Mouse (Mus musculus) gastrocnemius, adult 2 months (tissue): Measurements from ENCODE around the gene Uspl1. TPM values are rescaled to one million over a fixed set of nuclear protein-coding genes. Genes with fewer than 3 reads are reported as not detected.
"Not testable (repeated sequence)": the region's sequence is repeated elsewhere in the genome, so short reads cannot be mapped to it uniquely, and the experiment has no call there.

Experiments
- DNase-seq: peaks from one replicate; pipeline ENCODE4 v3.0.0; 2022
- H3K27ac ChIP-seq: fragments of 200-600 bp; 2 replicates; pipeline ENCODE4 v1.8.1; 2022; ENCODE audit warnings: mild to moderate bottlenecking
- H3K4me3 ChIP-seq: fragments of 200-600 bp; 2 replicates; pipeline ENCODE4 v1.8.1; 2022; ENCODE audit warnings: mild to moderate bottlenecking, moderate library complexity
- CTCF ChIP-seq: fragments of 200-600 bp; IDR thresholded peaks from 2 replicates; pipeline ENCODE4 v1.8.1; 2022; ENCODE audit warnings: antibody characterized with exemption, mild to moderate bottlenecking, moderate library complexity
- intact Hi-C: fragments of 180-260 bp; cut with DNase I; formaldehyde crosslinking; loops from one replicate; pipeline ENCODE4 v1.15.1; 2025
- long read RNA-seq, 2 experiments: library from polyadenylated mRNA; stranded (forward); transcript quantifications; one replicate each; pipeline ENCODE4 v2.0.0; 2021
- total RNA-seq, 2 experiments: library from RNA; stranded (reverse); gene quantifications; 2 replicates each; pipeline ENCODE4 v1.2.3; 2021

The Uspl1 gene
- total RNA-seq: 10 to 100 TPM; 29.8 to 32.6 TPM
- long read RNA-seq, experiment 1, transcript Uspl1-205 (8 exons, 3,792 nt): major isoform, 12 of 28 reads
- long read RNA-seq, experiment 1, transcript Uspl1-203 (9 exons, 2,931 nt): minor isoform, 6 of 28 reads
- long read RNA-seq, experiment 1, partial matches to known transcripts: 1 of 28 reads
- long read RNA-seq, experiment 1, other reads (novel, unspliced or antisense): 8 of 28 reads
- long read RNA-seq, experiment 2, transcript Uspl1-205 (8 exons, 3,792 nt): major isoform, 11 of 26 reads
- long read RNA-seq, experiment 2, partial matches to known transcripts: 5 of 26 reads
- long read RNA-seq, experiment 2, other reads (novel, unspliced or antisense): 7 of 26 reads

DNA sequence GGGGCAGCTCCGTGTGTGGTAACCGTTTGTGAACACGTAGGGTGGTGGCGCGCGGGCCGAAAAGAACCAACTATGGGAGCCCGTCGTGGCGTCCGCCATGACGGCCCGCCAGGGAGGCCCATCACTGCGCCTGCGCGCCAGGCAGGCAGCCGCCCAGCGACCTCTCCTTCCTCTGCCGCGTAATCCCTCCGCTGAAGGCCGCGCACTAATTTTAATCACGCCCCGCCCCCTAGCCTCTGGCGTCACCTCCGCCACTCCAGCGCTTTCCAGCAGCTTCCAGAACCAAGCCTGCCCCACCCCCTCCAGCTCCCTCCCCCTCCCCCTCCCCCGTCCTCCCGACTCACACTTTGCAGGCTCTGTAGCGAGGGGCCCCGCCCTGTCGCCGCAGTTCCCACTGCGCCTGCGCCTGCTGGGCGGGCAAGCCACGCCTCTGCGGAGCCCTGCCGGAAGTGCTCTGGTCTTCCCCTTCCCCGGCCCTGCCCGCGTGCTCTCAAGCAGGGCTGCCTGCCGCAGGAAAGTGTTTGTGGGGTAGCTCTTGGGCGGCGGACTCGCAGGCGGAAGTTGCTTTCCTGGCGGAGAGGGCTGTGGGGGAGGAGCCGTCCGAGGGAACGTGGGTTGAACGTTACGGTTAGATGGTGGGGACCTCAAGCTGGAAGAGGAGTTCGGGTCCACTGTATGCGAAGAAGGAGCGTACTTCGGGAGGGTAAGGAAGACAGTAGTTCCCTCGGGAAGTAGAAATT, at the start of gene Uspl1, which contains the start of gene Hmgb1:
TSS of gene Uspl1 (plus strand) at position 247 of the 740 bp plus-strand sequence.
TSS of gene Hmgb1 (minus strand) at position 386 of the 740 bp plus-strand sequence.
- peak within 1 kb of the TSS; percentile 100 for H3K27ac ChIP-seq
- TF ChIP-seq CTCF: peak; percentile 13; the same call in 1 of the 2 replicates
- H3K4me3 ChIP-seq: peak within 1 kb of the TSS; percentile 96
- peak; percentile 99 for DNase-seq
- intact Hi-C loops: loop anchor here (1.0 to 2.0 kb wide), 2 partner anchors 45 to 133 kb away; no protein-coding TSS in a partner anchor

DNA sequence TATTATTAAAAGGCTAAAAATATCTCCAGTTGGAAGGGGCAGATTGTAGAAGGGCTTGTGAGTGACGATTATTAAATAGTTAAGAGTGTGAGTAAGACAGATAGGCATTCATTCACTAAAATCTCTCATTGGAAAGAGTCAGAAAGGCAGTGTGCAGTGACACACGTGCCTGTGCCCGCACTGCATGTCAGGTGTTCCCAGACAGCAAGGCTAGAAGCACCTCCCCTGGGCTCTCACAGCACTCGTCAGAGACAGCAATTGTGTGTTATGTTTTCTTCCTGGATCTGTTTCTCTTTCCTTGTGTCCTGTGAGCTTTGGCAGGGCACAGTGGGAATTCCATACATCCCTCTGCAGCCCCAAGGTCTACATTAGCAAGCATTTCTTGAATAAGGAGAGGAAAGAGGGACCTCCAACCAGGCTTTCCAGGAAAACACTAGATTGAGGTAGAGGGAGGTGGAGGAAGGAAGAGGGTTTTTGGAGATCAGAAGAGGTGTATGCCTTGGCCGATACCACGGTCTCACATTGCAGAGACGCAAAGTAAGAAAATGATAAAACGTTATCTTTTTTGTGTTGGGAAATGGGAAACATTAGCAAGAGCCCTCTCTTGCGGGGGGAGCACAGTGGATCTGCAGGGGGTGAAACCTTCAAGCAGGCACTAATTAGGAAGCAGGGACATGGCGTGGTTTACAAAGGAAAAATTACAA, 49.2 kb upstream of the Uspl1 start:
- intact Hi-C loops: loop anchor here (5.0 kb wide), 1 partner anchor 63 kb away; no protein-coding TSS in a partner anchor
- no peak for TF ChIP-seq CTCF
- DNase-seq: no peak
- Histone ChIP-seq H3K27ac (no peak overlapping the region), H3K4me3 (no peak overlapping the region)

DNA sequence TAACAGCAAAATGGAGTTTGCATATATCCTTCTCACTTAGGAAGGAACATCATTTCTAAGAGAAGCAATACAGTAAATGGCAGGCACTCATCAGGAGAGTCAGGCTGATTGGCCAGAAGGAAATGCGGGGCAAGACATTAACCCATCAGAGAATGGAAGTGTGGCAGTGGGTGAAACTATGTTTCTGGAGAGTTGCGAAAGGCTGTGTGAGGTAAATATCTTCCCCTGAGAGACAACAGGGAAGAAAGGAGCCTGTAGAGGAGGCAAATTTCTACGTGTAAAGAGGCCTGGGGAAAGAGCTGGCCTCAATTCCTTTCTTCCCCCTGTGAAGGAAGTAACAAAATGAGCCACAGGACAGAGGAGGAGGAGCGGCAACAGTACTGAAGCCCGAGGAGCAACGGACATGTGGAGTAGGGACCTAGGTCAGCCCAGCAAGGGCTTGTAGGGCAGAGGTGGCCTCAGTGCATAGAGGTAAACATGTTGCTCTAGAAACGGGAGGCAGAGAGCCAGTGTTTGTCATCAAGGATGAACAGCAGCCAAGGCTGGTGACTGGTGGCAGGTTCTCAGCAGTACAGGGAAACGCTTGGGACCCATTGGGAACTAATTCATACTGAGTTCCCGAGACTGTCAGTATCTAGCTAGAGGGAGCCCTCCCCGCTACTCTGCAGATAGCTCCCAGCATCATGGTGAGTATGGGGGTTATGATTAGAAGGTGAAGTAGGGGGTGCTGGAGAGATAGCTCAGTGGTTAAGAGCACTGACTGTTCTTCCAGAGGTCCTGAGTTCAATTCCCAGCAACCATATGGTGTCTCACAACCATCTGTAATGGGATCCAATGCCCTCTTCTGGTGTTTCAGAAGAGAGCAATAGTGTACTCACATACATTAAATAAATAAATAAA, 48.4 kb upstream of the Uspl1 start:
- Histone ChIP-seq H3K4me3 (no peak overlapping the region), H3K27ac (no peak overlapping the region)
- TF ChIP-seq CTCF: no peak
- intact Hi-C loops: loop anchor here (5.0 kb wide), 1 partner anchor 63 kb away; no protein-coding TSS in a partner anchor
- no peak for DNase-seq

DNA sequence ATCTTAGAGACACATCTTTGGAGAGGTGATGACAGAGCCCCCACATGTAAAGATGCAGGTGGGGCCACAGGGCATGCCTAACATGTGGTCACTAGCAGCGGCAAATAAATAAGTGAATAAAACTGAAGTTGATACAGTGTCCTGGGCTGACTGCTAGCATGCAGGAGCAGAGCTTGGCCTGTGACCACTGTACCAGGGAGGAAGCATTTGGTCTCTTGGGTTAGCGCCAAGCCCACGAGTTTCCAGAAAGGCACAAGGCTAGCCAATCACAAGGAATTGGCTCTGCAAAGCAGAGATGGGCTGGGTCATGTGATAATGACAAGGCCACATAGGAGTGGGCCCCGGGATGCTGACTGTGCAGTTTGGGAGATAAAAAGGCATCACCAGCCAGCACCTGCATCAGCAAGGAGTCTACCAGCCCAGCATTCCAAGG, 47.2 kb upstream of the Uspl1 start:
- DNase-seq: peak; percentile 31
- H3K4me3 ChIP-seq: no peak overlapping the region
- no peak overlapping the region for H3K27ac ChIP-seq
- TF ChIP-seq CTCF: no peak
- intact Hi-C loops: loop anchor here (5.0 kb wide), 1 partner anchor 65 kb away; no protein-coding TSS in a partner anchor

DNA sequence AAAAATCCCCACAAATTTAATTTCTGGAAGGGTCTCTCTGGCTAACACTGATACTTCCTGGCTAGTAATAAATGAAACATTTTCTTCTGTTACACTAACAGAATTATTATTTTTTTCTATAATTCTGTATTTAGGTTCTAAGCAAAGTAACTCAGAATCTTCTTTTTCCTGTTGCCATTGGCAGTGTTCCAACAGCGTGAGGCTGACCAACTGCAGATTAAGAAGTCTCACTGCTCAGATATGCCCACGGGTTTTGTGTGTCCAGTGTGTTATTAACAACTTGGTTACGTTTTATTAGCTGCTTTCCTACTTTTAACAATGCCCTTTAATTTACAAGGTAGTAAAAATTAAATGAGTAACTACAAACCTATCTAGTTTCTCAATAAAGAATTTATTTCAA, 46.7 kb upstream of the Uspl1 start:
- Histone ChIP-seq H3K27ac (no peak overlapping the region), H3K4me3 (no peak overlapping the region)
- no peak for TF ChIP-seq CTCF
- DNase-seq: no peak
- intact Hi-C loops: loop anchor here (5.0 kb wide), 1 partner anchor 65 kb away; no protein-coding TSS in a partner anchor

DNA sequence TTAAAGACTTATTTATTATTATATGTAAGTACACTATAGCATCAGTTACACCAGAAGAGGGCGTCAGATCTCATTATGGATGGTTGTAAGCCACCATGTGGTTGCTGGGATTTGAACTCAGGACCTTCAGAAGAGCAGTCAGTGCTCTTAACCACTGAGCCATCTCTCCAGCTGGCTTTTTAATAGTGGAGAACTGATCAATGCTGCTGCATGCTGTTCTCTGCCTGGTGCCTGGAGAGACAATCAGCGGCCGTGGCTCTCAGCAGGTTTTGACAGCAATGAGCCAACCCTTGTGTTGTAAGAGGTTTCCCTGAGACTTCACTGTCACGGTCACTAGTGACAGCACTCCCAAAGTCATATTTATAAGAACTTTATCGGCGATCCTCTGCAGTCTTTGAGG, 46.1 kb upstream of the Uspl1 start:
- intact Hi-C loops: loop anchor here (5.0 kb wide), 1 partner anchor 66 kb away; no protein-coding TSS in a partner anchor
- not testable (repeated sequence) for H3K4me3 ChIP-seq, DNase-seq, H3K27ac ChIP-seq

DNA sequence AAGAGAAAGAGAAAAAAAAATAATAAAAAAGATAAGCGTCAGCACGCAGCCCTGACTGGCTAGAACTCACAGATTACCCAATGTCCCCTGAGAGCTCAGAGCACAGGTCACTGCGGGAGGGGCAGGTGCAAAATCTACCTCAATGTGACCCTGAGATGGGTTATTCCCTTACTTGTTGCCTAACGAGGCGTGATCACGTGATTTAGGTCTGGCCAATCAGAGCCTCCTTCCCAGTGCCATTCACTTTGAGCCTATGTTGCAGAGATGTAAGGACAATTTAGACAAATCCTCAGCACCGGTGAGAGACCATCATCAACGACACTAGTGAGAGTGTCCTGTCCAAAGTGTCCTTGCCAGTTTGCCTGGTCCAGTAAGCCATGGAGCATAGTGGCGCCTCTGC, 43.8 kb upstream of the Uspl1 start:
- no peak for DNase-seq
- intact Hi-C loops: no loop called here
- no peak overlapping the region for H3K4me3 ChIP-seq
- TF ChIP-seq CTCF: no peak
- no peak overlapping the region for H3K27ac ChIP-seq

DNA sequence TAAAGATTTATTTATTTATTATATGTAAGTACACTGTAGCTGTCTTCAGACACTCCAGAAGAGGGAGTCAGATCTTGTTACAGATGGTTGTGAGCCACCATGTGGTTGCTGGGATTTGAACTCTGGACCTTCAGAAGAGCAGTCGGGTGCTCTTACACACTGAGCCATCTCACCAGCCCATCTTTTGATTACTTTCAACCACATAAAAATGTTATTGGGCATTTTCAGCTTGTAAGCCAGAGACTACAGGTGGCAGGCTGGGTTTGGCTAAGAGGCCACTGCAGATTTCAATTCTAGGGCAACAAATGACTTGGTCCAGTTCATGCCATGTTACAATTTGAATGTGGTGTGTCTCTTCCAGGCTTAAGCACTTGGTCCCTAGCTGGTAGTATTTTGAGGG, 43.0 kb upstream of the Uspl1 start:
- DNase-seq, H3K4me3 ChIP-seq, intact Hi-C loops, H3K27ac ChIP-seq: not testable (repeated sequence)

DNA sequence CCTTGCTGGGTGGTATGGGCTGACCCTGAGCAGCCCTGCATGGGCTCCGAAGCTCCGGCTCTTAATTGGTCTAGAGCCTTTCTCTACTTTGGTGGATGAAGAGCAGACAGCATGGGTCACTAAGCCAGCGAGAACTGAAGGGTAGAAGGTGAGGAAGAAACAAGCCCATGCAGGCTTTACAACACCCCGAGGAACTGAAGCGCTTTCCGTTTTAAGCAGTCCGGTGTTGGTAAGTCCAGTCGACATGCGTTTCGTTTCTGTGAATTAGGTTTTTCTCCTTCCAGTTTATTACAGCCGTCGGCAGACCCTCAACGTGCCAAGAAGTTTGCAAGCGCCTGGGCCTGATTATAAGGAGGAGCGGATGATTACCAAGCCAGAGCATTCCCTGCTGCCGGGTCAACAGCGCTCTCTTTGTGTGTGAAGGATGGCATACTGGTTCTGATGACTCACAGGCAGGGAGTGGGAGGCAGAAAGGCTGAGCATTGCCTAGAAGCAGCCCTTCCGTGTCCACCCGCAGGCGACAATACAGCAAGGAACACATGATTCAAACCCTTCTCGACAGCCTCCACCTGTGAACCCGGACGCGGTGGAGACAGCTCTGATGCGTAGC, 40.3 kb upstream of the Uspl1 start:
- no peak for DNase-seq
- H3K4me3 ChIP-seq: peak overlapping the region; percentile 48
- TF ChIP-seq CTCF: no peak
- peak overlapping the region; percentile 63 for H3K27ac ChIP-seq
- intact Hi-C loops: no loop called here

DNA sequence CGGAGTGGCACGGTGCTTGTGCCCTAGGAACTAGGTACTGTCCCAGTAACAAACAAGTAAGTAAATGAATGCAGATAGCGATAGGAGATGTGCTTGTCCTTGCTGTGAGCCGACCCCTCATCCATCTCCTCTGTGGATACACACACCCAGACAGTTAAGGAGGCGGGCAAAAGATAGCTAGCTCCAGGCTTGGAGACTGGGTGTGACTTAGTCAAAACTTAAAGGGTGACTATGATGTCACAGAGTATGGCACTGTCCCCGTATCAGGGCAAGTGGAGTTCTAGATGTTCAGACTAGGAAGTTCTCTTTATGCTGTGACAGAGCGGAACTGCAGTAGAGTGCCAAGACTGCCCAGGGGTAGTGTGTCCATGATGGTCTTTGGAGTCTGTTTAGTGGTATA, 37.5 kb upstream of the Uspl1 start:
- intact Hi-C loops: no loop called here
- Histone ChIP-seq H3K4me3 (no peak overlapping the region), H3K27ac (no peak overlapping the region)
- DNase-seq: no peak
- no peak for TF ChIP-seq CTCF

DNA sequence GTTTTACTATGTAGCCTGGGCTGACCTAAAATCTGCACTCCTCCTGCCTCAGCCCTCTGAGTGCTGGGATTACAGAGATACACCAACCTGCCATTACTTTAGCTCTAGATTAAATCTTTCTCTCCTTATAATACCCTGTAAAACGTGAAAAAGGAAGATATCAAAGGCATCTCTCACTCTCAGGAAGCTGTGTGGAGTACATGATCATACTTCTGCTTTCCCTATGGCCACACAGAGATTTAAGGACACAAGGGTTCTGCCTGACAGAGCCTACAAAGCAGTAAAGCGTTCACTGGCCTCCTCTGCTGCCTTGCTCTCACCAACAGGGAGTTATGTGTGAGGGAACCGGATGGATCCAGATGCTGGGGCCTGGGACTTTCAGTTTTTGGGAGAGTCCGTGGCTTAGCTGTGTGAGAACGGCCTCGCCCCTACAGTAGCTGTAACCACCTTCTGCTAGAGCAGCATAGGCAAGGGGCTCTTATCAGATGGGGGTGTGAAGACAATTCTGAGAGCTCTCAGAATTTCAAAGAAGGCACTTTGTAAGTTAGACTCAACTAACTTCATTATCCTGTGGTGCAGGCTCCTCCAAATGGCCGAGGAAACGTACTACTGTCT, 36.7 kb upstream of the Uspl1 start:
- DNase-seq: no peak
- Histone ChIP-seq H3K27ac (no peak overlapping the region), H3K4me3 (no peak overlapping the region)
- TF ChIP-seq CTCF: no peak
- intact Hi-C loops: no loop called here
